In the genomic region with DNA sequence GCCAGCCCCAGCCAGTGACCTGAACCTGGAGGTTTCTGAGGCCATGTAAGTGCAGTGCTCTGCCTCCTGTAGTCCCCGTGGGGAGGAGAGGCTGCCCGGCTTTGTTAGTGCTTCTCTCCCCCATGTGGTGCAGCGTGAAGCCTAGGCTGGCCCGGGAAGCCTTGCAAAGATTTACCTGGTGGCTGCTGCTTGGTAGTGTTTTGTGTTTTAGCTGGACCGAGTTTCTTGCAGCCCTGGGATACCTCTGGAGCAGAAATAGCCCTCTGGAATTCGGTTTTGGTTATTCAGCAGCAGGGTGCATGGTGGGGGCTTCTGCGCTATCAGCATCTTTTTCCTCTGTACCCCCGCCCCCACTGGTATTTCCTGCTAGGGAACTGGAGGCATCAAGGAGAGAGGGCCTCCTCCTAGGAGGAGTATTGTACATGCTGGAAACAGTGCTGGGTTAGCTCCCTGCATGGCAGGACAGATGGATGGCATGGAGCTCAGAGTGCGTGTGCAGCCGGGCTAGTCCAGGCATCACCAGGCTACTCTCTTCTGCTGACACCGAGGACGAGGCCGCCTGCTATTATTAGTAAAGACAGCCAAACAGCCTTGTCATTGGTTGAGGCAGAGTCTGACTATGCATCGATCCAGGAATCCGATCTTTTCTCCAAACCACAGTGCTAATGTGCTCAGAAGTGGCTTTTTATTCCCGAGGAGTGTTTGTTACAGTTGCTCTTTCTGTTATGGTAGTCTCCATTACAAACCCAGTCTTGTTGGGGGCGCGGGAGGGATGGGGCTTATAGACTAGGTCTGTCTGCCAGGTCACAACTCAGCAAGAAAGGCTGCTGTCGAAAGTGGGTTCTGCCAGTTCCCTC, we compare ENCODE assay signal across 8 mouse cellular contexts.
DNase-seq lines count a peak whose midpoint lies in the region; ATAC-seq lines count a peak whose summit lies in the region.

No protein-coding gene starts in this region.

- ATAC-seq in neural tube, embryonic 13.5 days (ENCODE audit: low read depth): peak; percentile 79

- peak overlapping the region; percentile 71 for H3K4me2 ChIP-seq in neural tube, embryonic 13.5 days

- no peaks in the 10 kb centered on the region for H3K36me3 ChIP-seq in neural tube, embryonic 13.5 days

- peak; percentile 31 for DNase-seq in ovary, postnatal 10 days (ENCODE audit: low spot score)
- DNase-seq in ovary, postnatal 14 days (ENCODE audit: low spot score): no peak
- DNase-seq in embryo, embryonic 10.5 days (ENCODE audit: low spot score): peak; percentile 73
- peak; percentile 39 for DNase-seq in heart, postnatal 4 days
- peak; percentile 54 to 59 for DNase-seq in left cerebral cortex, postnatal 14 days (ENCODE audit: low spot score in 2 of 2)
- no peak for DNase-seq in gastrocnemius, postnatal 36 days
- no peak for DNase-seq in adrenal gland, postnatal 10 days

- peak overlapping the region; percentile 98 for H3K9ac ChIP-seq in neural tube, embryonic 13.5 days

- H3K4me1 ChIP-seq in neural tube, embryonic 13.5 days (replicated peaks): peaks cover 68% of the 10 kb centered on the region

- no peaks in the 10 kb centered on the region for H3K9me3 ChIP-seq in neural tube, embryonic 13.5 days

- WGBS in neural tube, embryonic 13.5 days: 2% methylated on average over 19 of the region's 19 CpGs

- no peaks in the 10 kb centered on the region for H3K27me3 ChIP-seq in neural tube, embryonic 13.5 days

- peak overlapping the region; percentile 99 for H3K27ac ChIP-seq in neural tube, embryonic 13.5 days (replicated peaks)

- intact Hi-C loops in left cerebral cortex, postnatal 14 days (cut with DNase I): loop anchor here (5.0 kb wide), 1 partner anchor 39 kb away; no protein-coding TSS in a partner anchor
- intact Hi-C loops in gastrocnemius, postnatal 36 days (cut with DNase I): loop anchor here (10.0 kb wide), 1 partner anchor 88 kb away; no protein-coding TSS in a partner anchor

- peak overlapping the region; percentile 70 for H3K4me3 ChIP-seq in neural tube, embryonic 13.5 days

Comparison
In these comparisons a context has a peak if more than half of its experiments do, and no peak if none do; other contexts are left out.
1. DNase-seq: peak in ovary, postnatal 10 days (single experiment), embryo, embryonic 10.5 days (single experiment), heart, postnatal 4 days (single experiment) and left cerebral cortex, postnatal 14 days (2 of 2); none in ovary, postnatal 14 days (single experiment), gastrocnemius, postnatal 36 days (0 of 2) and adrenal gland, postnatal 10 days (single experiment).